Mouse (Mus musculus) liver (tissue): ENCODE data around the gene Gm4792.

Experiments
- DNase-seq: peaks from one replicate; pipeline ENCODE4 v3.0.0-alpha.2; 2020; ENCODE audit warnings: mixed read lengths

Gene Gm4792

DNA sequence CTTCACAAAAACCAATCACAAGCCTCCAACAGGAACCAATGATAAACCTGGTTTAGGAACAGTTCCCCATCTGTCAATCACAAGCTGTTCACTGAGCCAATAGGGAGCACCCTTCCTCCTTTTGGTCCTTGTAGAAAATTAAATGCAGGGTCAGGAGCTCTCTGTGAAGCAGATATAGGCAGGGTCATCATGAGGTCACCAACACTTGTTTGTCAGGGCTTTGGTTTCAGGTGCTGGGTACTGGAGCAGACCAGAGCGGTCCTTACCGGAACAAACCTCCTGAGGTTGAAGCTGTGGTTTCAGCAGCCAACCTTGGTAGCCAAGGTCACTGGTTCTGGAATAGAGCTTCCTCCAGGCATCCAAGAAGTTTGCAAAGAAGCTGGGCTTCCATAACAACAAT, 798 bp upstream of the Gm4792 start:
- no peak for DNase-seq

DNA sequence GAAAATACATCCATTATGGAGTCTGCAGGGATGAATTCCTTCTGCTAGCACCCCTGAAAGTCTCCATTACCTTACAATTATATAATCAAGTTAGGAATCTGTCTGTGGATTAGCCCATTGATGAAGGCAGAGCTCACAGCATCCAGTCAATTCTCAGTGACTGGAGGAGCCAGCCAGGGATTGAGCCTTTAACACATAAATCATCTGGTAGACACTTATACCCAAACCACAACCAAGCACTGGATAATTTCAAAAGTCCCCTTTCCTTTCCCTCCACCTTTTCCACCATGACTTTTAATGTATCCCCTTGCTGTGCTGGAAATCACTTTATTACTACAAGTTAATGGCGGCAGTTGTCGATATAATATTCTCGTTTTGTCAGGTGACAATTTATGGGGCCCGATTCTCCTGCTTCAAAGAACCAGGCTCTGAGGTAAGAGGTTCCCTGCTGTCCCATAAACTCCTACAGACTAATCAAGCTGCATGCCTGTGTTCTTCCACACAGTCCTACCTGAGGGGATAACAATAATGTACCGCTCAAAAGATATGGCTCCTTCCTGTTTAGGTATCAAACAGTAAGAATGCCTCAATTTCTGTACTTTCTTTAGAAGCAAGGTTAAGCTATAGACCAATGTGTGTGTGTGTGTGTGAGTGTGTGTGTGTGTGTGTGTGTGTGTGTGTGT, 2.4 kb downstream of the Gm4792 start:
- DNase-seq: no peak

DNA sequence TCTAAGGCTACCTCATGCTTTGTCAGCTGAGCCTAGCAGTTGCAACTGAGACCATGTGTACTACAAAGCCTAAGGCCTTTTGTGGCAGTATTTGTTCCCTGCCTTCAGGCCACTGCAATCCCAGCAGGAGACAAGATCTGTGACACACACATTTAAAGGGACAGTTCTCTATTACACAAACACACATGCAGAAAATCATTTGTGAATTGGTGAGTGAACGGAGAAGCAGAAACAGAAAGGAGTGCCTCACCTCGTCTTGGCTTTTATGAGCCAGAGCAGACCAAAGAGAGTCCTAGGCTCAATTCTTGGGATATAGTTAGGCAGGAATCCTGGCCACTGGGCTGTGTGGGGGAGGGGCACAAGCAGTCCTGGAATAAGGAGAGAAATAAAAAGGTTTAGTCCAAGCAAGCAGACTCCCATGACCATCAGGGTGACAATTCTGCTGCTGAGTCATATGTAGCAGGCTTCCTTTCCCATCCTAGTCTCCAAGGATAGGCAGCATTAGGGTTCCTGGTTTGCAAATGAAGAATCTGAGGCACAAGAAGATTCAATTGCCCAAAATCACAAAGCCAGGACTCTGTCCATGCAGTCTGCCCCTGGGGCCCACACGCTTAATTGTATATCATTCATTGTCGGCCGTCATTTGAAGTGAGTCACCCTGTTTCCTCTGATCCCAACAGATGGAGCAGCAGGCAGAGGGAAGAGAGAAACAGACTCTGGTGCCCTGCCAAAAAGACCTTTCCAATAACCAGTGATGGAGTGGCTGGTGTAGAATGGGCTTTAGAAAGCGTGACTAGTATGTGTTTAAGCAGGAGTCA, 3.4 kb downstream of the Gm4792 start:
- no peak for DNase-seq

DNA sequence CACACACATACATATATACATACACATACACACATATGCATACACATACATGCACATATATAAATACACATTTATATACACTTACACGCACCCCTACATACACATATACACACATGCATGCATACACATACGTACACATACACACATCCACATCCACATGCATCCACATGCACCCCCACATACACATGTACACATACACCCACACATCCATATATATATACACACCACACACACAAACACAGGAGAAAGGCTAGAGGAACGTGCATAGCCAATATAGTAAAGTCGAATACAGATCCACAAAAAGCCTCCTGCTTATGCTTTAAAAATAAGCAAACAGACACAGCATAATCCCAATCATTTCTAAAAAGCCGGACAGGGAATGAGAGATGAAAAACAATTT, 4.1 kb downstream of the Gm4792 start:
- no peak for DNase-seq

DNA sequence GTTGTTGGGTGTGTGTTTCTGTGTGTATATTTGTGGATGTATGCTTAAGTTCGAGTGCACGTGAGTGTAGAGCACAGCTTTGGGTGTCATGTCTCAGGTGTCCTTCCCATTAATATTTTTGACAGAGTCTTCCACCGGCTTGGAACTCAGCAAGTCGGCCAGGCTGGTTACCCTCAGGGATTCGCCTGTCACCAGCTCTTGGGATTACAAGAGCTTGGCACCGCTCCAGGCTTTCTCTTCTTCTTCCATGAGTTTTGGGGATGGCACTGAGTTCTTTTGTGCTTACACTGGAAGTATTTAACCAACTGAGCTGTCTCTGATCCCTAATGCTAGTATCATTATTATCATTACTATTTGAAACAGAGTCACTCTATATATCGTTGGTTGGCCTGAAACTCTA, 15.7 kb downstream of the Gm4792 start:
- DNase-seq: no peak

DNA sequence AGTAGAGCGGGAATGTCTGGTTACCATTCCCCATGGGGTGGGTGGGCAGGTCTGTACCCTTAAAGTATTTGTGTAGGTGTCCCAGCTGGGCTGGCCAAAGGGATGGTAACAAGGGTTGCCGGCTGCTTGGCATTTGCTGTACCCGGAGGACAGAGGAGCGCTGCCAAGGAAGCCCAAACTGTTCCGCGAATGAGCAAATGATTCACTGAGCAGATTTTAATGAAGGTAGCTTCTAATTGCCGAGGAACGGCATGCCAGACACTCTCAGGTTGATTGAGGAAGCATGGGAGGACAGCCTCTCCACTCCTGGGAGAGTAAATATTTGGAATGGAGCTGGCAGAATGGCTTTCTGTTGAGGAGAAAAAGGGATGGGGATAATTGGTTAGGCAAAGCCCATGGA, 16.3 kb downstream of the Gm4792 start:
- DNase-seq: no peak

DNA sequence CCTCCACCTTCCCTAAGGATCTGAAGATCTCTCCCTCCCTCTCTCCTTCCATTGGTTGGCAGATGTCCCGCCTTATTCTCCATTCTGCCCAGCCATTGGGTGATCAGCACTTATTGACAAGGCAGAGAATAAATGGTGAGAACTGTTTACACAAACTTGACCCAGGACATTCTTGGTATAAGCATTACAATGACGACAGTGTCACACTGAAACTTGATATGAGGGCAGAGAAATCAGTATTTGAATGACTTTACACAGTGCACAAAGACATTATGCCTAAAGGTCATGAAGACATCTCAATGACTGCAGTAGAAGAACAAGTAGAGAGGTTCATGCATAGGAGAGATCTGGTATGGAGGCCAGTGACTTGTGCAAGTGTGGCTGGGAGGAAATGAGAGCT, 22.0 kb downstream of the Gm4792 start:
- DNase-seq: no peak

DNA sequence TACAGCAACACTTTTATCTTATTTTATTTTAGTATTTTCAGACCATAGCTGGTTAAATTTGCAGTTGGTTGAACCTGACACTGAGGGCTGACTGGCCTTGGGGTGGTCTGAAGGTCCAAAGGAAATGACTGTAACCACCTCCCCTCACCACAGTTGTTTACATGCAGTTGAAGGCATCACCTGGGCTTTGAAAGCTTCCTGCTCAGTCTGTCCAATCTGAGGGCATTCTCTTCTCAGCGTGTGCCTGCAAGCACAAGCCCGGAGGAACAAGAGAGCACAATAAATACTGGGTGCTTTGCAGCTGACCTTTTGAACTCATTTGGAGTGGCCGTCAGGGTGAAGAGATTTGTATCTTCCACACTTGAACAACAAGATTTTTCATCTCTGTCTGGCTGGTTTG, 23.2 kb downstream of the Gm4792 start:
- DNase-seq: no peak

DNA sequence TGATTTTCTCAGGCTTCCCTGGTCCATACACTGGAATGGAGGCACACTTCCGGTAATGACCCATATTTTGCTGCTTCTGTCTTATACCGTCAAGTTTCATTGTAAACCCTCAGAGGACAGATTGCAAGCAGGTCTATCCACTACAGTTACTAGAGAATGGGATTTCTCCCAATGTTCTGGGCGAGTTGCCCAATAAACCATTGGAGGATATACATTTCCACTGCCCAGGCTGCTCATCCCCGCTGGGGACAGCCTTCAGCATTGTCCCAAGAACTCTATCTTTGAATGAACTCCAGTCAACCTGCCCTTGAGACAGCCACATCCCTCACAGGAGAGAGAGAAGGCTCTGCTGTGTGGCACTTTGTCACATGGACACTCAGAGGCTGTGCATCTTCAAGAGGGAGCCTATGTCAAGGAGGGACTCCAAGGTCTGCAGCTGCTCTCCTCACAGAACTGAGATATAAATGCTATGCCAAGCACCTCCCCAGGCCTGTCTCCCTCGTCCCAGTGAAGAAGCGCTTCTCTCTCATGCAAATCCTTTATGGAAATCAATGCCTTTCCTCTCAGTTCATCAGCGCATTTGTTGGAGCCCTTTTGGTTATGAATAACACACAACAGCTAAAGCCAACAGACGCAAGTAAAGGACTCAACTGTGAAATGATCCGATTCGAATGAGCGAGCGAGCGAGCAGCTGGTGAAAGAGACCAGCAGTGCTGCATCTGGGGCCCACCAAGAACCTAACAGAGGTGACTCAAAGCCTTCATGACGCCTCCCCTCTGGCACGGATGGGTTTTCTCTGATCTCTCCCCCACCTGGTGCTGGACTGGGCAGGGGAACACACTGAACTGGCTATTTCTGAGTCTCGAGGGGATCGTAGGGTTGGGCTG, 32.6 kb downstream of the Gm4792 start:
- DNase-seq: no peak

DNA sequence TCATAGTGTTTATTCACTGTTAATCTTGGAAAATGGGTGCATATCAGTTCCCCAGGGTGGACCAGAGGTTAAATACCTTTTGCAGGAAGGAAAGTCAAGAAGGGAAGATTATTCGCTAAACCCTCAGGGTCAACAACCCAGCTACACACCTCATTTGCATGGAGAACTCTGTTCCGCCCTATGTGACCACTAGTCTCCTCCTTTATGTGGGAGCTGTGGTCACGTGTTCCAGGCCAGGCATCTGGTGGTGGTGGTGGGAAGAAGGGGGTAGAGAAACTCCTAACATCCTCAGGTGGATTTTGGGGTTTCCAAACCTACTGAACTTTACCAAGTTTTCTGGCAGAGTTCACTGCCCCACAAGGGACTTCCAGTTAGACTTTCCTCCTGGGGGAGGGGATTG, 35.3 kb downstream of the Gm4792 start:
- no peak for DNase-seq

DNA sequence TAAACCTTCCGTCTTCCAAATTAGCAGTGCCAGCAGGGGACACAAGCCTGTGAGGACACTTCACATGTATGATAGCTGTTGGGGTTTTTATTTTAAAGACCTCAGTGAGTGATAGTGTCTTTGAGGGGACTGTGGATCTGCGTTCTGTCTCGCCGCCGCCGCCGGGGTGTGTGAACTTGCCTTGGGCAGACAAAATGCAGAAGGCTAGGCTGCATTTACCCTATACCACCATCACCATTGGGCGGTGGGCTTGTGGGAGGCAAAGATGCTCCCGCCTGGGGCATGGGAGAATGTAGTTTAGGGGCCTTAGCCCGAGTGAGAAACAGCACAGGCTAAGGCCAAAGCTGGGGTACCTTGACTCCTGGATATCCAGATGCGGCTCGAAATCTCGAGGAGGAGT, 35.9 kb downstream of the Gm4792 start:
- DNase-seq: no peak

DNA sequence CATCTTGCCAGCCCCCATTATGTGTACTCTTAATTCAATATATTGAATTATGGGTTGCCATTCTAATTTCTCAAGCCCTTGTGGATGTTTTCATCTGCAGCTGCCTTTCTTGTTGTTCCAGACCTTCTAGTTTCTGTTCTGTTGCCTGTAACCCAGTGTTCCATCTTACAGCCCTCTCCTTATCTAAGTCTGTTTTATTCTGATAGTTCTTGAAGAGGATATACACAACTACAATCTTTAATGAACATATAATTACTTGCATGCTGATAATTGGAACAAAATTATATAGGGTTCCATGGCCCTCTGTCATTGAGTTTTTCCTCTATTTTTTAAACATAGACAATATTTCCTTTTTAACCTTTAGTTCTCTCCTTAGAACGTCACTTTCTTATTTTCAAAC, 38.0 kb downstream of the Gm4792 start:
- DNase-seq: no peak

DNA sequence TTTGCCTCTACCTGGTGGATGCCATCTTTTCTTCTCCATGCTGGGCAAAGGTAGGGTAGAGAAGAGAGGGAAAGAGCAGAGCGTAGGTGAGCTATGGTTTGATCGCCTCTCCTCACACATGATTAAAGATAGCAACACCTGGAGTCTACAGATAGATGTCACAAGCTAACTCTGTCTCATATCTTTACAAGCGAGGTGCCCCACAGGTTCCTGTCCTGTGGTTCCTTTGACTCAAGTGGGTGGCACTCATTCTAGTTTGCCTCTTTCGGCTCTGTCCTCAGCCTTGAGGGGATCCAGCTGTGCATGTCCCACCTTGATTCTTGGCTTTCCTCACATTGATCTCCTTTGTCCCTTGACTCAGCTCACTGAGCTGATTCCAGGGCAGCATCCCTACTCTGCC, 42.0 kb downstream of the Gm4792 start:
- no peak for DNase-seq

DNA sequence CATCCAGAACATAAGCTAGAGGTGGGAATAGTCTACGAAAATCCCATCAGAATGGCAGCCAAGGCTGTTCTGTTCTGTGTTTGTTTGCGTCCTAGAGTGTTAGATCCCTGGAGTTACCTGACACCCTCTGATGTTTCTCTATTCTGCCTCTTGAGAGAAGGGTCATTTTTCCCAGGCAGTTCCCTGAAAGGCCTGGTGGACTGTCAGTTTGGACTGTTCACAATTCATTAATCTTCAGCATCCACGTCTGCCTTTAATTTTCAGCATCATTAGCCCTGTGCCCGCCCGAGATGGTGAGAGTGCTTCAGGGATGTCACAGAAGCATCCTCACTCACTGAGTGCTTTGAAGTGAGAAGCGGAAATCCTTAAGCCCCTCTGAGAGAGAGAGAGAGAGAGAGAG, 42.8 kb downstream of the Gm4792 start:
- DNase-seq: no peak

DNA sequence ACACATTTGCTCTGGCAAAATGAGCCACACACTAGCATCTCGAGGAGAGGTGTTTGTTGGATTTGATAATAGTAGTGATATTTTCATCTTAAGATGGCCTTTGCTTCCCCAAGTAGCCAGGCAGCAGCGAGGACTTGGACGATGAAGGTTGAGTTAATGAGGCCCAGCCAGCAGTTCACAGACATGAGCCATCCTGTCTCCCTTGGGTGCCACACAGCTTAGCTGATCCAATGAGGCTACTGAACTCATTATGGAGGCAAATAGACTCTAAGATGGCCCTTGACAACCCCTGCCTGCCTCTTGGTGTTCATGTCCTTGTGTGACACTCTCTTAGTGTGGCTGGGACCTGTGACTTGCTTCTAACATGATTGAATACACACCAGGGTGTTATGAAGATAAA, 43.7 kb downstream of the Gm4792 start:
- DNase-seq: no peak

DNA sequence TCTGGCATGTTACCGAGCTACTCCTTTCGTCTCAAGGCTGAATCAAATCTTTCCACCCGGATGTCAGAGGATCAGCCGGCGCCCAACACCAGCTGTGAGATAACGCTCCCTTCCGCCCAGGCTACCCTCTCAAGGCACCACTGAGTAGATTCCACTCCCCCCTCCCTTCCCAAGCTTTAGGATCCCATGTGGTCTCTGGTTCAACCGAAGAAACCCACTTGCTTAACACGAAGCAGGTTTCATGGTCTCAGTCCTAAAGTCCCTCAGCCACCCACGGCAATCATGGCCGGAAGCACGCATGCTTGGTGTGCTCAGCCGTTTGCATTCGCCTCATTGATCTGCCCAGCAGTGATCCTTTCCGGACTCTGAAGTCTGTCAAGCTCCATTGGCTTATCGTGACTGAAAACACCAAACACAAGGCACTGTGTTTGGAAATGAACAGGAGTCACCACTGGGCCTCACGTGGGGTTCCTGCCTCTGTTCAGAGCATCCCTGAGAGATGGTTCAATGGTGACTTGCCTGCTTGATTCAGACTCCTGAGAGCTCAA, 45.2 kb downstream of the Gm4792 start:
- no peak for DNase-seq

DNA sequence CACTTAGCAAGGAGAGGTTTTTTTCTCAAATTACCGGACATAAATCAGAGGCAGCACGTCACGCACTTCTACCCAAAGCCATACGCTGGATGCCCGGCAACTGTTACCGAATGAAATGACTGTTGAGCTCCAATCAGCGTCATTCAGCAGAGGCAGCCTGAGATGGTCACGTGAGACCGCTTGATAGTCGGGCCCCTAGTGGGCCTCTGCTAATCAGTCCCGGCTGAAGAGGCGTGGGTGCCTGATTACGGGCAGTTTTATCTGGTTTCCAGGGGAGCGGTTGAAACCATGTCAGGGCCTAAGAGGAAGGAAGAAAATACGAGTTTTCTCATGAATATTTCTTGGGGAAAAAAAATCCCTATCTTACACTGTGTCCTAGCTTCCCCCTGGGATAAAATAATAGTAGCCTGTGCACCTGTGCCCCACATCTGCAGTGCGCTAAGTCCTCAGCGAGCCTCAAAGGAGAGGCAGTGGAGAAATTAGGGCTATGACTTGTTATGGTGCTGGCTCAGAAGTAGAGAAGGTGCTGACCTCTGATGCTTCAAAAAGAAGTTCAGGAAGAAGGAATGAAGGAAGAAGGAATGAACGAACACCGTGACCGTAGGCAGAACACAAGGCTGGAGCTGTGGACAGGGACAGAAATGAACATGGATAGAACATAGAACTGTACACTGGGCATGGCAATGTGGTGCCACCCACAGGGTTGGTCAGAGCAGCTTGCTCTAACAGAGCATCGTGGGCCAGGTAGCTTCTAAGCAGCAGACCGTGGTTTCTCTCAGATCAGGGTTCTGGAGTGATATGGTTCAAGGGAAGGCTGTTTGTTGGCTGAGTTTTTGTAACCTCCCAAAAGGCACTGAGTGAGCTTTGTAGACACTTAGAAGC, 48.7 kb downstream of the Gm4792 start:
- DNase-seq: peak; percentile 87

DNA sequence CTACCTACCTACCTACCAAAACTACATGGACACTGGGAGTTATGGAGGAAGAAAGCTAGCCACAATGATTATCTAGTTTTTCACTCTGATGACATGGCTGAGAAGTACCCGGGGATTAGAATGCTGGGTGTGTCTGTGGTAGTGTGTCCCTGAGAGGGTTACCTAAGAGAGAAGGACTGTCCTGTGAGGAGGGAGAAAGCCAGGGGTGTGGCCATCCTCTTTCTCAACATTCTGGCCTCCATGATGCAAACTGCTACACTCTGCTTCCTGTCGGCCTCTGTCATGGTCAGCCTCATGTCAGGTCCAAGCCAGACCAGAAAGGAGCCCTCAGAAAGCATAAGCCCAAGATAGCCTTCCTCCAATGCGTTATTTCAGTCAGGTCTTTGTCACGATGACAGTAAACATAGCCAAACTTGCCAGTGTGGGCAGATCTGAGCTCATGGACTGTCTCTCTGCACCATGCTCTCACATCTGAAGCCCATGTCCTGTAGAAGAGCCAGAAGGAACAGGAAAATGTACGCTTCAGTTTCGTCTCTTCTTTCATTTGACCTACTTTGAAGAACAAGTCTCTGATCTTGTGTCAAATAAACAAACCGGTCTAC, 50.7 kb downstream of the Gm4792 start:
- DNase-seq: no peak
